Mouse (Mus musculus): ENCODE results near the gene Rspry1.

GRCm38 (mm10) chr8:94594211-94594610 lies 7.5 kb upstream of the Rspry1 start:
- TF ChIP-seq CTCF (conservative IDR thresholded peaks at IDR 0.05; ENCODE audit: insufficient read depth, insufficient read length, low read depth, low read length) (no peak), POLR2A (IDR thresholded peaks at IDR 0.05; ENCODE audit: low read depth, low read length) (no peak)
